Mouse (Mus musculus): ENCODE measurements around the gene Mex3b. TPM values are rescaled to one million over a fixed set of nuclear protein-coding genes. Genes with fewer than 3 reads are reported as not detected.
A peak's percentile ranks its signal among the peaks of the same experiment; 100 is the strongest.

Gene Mex3b
- total RNA-seq, 2 experiments from 2014 or later = 21.8 to 22.7 TPM

GRCm38 (mm10) chr7:82866486-82867270, 455 bp upstream of the Mex3b start:
- DNase-seq = peak; percentile 91 to 95

DNA sequence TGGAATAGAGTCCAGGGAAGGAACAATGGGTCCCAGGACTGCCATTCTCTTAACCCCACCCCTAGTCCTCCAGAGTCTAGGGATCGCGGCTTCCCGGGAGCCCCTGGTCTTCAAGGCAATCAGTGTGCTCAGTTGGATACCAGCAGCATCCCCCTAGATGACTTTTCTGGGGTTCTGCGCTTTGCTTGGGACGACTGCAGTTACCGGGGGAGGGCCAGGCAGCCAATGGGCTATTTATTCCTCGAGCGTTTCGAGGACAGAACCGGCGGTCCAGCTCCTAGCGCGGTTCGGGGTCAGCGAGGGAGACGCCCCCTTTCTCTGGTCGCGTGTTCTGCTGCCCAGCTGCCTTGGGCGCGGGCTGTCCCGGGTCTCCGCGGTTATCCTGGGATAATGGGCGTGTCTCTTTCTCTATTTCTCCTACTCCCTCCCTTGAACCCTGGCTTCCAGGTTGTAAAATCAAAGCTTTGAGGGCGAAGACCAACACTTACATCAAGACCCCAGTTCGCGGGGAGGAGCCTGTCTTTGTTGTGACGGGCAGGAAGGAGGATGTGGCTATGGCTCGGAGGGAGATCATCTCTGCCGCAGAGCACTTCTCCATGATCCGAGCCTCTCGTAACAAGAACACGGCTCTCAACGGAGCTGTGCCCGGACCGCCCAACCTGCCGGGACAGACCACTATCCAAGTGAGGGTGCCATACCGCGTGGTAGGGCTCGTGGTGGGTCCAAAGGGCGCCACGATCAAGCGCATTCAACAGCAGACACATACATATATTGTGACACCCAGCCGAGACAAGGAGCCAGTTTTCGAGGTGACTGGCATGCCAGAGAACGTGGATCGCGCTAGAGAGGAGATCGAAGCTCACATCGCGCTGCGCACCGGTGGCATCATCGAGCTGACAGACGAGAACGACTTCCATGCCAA, 1.4 kb downstream of the Mex3b start:
- DNase-seq = peak in 1 of 2 experiments; percentile 68

DNA sequence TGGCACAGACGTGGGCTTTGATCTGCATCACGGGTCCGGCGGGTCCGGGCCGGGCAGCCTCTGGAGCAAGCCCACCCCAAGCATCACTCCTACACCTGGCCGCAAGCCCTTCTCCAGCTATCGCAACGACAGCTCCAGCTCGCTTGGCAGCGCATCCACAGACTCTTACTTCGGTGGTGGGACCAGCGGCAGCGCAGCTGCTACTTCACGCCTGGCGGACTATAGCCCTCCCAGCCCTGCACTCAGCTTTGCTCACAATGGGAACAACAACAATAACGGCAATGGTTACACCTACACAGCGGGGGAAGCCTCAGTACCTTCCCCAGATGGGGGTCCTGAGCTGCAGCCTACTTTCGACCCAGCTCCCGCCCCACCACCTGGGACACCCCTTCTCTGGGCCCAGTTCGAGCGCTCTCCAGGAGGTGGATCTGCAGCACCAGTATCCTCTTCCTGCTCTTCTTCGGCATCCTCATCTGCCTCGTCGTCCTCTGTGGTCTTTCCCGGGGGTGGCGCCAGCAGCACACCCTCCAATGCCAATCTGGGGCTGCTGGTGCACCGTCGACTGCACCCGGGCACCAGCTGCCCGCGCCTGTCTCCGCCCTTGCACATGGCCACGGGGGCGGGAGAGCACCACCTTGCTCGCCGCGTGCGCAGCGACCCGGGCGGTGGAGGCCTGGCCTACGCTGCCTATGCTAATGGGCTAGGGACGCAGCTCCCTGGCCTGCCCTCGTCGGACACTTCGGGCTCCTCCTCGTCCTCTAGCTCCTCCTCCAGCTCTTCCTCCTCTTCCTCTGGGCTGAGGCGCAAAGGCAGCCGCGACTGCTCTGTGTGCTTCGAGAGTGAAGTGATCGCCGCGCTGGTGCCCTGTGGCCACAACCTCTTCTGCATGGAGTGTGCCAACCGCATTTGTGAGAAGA, 2.4 kb downstream of the Mex3b start:
- DNase-seq = peak; percentile 56 to 58

DNA sequence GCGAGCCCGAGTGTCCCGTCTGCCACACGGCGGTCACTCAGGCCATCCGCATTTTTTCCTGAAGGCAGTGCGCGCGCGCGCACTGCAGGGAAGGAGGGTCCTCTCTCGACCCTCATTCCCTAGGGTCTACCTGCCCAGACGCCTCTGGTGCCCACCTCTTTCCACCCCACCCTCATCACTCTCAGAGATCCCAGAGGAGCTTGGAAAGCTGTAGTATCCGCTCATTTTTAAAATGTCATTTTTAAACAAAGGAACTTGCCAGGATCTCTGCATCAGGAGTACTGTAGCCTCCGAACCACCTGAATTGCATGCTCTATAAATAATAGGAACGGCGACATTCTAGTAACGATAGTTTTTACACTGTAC, 3.0 kb downstream of the Mex3b start:
- no peak for DNase-seq

- no peak for DNase-seq
Observed at GRCm38 (mm10) chr7:82876551-82876950, 9.4 kb downstream of the Mex3b start.

- DNase-seq = no peak
Observed at GRCm38 (mm10) chr7:82880016-82880415, 12.9 kb downstream of the Mex3b start.

- no peak for DNase-seq
Observed at GRCm38 (mm10) chr7:82880700-82881099, 13.6 kb downstream of the Mex3b start.

DNA sequence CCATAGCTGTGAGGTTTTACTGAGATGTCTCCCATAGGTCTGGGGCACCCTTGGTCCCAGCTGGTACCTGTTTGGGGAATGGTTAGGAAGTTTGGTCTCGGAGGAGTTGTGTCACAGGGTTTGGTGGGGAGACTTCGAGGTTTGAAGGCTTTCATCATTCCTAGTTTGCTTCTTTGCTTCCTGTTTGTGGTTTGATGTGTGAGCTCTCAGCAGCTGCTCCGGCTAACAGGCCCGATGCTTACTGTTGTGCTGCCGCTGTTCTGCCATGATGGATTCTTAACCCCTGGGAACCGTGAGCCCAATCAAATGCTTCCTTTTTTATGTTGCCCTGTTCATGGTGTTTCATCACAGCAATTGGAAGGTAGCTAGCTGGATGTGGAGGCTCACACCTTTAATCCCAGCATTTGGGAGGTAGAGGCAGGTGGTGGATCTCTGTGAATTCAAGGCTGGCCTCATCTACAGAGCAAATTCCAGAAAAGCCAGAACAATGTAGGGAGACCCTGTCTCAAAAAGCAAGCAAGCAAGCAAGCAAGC, 23.3 kb downstream of the Mex3b start:
- no peak for DNase-seq

DNA sequence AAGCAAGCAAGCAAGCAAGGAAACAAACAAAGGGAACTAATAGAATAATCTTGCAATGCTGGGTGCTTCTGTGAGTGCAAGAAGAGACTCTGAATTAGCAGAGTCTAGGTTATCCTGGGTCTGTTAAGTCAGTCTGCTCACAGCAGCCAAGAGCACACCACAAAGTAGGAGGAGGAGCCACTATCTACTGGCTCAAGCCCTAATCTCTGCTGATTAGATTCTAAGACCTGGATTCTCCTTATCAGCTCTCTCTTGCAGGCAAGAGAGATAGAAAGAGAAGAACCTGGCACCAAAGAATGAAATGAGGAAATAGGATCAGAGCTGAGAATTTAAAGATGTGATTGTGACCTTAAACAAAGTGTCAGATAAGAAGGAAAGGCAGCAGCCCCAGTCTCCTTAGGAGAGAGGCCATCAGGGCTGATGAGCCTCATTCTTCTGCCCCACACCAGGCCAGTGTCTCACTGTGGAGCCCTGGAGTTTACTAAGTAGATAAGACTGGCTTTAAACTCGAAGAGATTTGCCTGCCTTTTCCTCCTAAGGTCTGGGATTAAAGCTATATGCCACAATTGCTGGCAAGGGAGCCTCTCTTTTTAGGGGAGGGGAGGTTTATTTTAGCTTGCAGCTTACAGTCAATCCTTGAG, 23.9 kb downstream of the Mex3b start:
- DNase-seq = no peak

- no peak for DNase-seq
Observed at GRCm38 (mm10) chr7:82894366-82894765, 27.2 kb downstream of the Mex3b start.

GRCm38 (mm10) chr7:82895606-82896005, 28.5 kb downstream of the Mex3b start:
- DNase-seq = no peak

DNA sequence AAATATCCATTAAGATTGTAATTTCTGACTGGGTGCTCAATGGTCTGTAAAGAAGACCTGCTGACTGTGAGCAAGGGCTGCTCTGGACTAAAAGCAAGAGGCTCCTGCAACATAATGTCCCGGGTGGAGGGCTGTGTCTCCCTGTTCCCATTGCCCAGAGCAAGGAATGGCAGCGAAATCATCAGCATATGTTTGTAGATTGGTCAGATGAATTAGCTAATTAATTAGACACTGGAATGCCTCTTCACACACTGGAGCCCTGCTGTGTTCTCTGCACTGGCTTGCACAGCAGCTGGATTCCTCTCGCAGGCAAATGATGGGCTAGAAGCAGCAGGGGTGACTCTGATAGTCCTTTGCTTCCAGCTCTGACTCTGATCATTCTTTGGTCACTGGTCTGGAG, 29.6 kb downstream of the Mex3b start:
- DNase-seq = no peak

- no peak for DNase-seq
Observed at GRCm38 (mm10) chr7:82899459-82900297, 32.5 kb downstream of the Mex3b start.

DNA sequence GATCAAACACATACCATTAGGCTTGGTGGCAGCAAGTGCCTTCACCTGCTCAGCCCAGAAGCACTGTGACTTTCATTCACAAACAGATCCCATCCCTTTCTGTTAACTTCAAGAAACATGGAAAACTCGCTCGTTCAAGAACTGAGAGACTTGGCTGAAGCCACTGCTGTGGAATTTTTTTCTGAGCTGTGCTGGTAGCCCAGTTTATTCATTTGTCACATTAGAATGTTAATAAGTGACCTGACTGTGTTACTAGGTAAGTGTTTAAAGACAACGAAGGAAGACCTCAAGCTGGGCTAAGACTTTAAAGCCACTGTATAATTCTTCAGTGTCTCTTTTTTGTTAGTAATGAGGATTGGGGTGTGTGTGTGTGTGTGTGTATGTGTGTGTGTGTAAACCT, 35.9 kb downstream of the Mex3b start:
- DNase-seq = no peak

DNA sequence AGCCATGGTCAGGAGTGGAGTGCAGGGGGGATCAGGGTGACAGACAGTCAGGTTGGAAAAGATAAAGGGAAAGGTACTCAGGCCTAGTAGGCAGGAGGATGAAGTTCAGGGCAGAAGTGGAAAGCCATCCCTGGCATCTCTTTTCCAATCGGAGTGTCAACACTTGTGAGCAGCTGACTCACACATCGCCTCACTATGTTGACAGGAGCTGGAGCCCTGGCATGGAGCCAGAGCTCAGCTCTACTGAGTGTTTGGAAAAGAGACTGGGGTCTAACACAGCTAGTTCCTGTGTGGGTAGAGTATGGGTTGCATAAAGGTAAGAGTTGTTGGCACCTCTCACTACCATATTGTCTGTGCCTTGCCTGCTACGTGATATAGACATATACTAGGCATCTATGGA, 38.4 kb downstream of the Mex3b start:
- no peak for DNase-seq

DNA sequence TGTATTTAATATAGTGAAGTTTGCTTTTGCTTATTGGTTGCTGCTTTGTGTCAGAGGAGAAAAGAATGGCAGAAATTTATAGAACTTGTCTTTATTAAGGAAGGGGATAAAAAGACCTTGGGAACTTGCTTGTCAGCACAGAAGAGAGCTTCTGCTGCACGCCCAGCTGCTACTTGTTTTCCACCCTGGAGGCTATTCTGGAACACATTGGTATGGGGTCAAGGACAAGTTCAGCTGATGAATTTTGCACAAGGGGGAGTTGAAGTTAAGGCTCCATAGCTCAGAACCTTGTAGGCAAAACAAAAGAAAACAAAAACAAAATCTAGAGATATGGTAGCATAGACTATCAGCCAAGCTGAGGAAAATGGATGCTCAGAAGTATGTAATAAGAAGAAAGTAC, 39.9 kb downstream of the Mex3b start:
- DNase-seq = no peak

GRCm38 (mm10) chr7:82910536-82911384, 43.6 kb downstream of the Mex3b start:
- no peak for DNase-seq

GRCm38 (mm10) chr7:82911501-82911900, 44.4 kb downstream of the Mex3b start:
- no peak for DNase-seq

DNA sequence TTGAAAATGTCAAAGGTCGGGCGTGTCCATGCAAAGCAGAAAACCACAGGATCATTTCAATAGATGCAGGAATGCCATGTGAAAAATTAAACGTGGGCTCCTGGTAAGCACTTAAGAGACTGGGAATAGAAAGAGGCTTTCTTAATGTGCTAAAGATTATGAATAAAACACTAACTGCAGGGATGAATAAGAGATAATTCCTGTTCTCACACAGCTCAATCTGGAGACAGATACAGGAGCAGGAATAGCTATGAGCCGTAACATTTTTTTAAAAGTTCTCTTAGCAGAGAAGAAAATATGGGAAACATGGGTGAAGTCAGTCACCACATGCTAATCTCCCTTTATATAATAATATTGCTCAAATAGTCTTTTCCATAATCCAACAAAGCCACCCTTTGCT, 47.2 kb downstream of the Mex3b start:
- DNase-seq = no peak
